Mouse (Mus musculus) adrenal gland, postnatal 14 days (tissue): ENCODE measurements around the gene 1700122O11Rik. TPM values are rescaled to one million over a fixed set of nuclear protein-coding genes. Genes with fewer than 3 reads are reported as not detected.
A peak's percentile ranks its signal among the peaks of the same experiment; 100 is the strongest.

Source experiments
- DNase-seq: peaks from one replicate; pipeline ENCODE4 v3.0.0; 2021; ENCODE audit warnings: mixed read lengths
- total RNA-seq: library from RNA; stranded (reverse); gene quantifications from 2 replicates; pipeline ENCODE4 v1.2.3, GENCODE M21; 2021

Gene 1700122O11Rik
- total RNA-seq, 1 experiment from 2014 or later = not detected

DNA sequence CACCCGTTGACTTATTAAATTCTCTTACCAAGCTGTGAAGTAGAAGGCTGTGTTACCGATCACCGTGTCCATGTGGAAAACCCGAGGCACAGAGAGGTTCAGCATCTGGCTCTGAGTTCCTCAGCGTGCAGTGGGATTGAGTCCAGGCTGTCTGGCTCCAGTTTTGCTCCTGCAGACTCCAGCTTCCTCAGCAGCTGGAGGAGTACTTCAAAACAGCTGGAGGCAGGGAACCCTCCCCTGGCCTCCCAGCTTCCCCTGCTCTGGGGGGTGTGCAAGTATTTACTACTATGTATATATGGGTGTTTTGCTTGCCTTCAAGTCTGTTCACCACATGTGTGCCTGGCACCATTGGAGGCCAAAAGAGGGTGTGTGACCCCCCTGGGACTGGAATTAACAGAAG lies 9.8 kb downstream of the 1700122O11Rik start:
- no peak for DNase-seq

DNA sequence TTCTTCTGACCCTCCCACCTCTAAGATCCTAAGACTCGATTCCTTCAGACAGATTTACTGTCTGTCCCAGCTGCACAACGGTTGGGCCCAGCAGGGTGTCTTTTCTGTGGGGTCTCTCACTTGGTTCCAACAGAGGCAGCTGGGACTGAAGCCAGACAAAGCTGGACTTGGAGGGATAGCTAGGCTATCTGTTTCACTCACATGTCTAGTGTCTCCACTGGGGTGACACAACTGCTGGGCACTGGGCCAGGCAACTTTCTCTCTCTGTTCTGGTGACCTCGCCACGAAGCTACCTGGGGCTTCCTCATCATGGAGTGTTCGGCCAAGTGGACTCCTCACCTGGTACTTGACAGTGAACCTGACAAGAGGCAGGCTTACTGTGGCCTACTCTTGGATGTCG lies 10.4 kb downstream of the 1700122O11Rik start:
- peak; percentile 55 for DNase-seq

DNA sequence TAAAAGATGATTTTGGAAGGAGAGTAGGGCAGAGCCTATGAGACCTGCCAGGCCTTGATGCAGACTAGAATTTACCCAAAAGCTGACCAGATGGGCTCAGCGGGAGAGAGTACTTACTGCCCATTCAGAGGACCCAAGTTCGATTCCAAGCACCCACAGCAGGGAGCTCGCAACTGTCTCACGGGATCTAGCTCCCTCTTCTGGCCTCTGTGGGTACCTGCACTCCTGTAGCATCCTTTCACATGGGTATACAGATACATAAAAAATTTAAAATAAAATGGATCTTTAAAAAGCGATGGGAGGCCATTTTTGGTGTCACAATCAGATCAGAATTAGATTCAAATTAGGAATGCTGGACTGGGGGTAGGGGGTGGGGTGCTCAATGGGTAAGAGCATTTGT lies 11.1 kb downstream of the 1700122O11Rik start:
- DNase-seq = no peak

DNA sequence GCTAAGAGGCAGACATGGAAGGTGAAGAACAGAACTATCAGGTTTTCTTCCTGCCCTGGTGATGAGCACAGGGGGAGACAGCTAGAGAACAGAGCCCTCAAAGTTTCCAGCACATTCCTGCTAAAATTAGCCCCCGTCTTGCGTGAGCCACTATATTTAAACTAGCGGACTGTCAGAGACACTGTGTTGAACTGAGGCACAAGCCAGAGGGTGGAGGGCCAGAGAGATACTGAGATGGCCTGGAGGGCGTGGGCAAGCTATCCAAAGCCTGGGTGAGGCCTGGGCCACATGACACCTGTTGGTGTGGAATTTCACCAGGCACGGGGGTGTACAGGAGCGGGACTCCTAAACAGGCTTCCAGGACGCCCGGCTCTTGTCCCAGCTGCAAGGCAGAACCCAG lies 14.0 kb downstream of the 1700122O11Rik start:
- no peak for DNase-seq

DNA sequence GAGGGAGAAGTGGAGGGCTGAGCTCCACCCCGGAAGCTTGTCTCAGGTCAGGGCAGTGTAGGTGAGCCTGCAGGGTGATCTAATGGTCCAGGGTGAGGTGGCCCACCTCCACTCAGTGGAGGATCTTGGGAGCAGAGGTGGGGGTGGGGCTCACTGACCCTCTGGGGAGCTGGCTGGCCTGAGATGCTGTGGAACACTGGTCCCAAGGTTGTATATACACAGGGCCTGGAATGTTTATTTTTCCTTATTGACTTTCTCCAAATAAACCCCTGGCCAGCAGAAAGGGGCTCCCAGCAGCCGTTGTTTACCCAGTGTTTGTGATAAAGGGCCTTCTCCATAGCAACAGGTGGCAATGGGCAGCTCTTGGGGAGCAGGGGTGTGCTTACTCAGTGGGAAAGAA lies 18.5 kb downstream of the 1700122O11Rik start:
- DNase-seq = no peak

DNA sequence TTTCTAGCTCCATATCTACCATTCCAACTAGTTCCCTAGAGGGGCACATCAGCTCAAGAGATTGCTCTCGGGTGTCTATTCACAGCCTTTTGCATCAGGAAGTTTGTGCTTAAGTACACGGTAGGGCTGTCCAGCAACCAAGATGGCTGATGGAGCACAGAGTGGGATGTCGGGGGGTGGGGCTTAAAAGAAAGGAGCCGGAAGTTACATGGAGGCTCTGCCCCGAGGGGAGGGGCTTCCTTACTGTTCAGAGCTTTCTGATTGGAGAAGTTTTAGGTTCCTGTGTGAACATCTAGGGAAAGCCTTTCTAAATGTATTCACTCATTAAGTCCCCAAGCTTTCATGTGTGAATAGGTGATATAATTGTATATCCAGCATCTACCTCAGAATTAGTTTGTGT lies 21.5 kb downstream of the 1700122O11Rik start:
- DNase-seq = no peak

DNA sequence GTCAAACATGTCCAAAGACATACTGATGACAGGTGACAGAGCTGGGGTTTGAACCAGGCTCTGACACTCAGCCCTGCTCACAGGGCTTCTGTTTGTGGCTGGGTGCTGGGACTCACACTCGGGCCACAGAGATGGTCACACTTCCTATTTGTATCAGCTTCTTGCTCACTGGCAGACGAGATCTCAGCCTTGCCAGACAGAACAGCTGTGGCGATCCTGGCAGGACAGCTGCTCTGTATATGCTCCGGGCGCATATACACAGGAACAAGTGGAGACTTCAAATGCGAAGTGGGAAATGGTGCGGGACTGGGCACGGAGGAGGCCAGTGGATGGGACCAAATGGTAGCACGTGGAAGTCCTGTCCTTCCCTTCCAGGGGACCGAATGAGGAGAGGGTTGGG lies 25.5 kb downstream of the 1700122O11Rik start:
- DNase-seq = no peak

DNA sequence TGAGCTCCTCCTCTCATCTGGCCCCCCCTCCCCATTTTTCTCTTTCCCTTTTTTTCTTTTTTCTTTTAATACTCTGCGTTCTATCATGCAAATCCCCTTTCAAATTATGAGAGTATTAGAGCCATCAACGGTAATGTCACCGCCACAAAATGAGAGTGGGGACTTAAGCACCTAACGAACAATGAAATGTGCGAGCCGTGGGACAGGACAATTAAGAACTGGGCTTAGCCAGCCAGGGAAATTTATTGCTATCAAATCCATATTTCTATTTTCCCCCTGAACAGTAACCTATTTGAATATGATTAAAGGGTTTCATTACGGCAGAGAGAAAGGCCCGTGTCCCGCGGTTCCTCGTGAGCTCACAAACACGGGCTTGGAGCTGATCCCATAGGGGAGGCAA lies 27.0 kb downstream of the 1700122O11Rik start:
- DNase-seq = no peak

DNA sequence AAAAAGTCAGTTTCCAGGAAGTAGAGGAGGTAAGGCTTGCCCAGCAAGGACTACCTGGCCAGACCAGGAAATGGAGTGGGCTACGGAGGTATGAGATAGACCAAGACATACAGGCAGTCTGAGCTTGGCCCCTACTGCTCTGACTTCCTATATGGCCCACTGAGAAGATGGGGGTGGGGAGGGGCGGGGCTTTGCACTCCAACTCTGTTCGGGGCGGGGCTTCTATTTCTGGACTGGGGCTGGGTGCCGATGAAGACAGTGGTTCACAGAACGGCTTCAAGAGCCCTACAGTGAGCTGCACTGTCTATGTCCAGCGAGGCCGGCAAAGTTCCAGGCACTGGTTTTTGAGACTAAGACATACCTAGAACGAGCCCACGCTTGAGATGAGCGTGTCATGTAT lies 27.8 kb downstream of the 1700122O11Rik start:
- DNase-seq = no peak

DNA sequence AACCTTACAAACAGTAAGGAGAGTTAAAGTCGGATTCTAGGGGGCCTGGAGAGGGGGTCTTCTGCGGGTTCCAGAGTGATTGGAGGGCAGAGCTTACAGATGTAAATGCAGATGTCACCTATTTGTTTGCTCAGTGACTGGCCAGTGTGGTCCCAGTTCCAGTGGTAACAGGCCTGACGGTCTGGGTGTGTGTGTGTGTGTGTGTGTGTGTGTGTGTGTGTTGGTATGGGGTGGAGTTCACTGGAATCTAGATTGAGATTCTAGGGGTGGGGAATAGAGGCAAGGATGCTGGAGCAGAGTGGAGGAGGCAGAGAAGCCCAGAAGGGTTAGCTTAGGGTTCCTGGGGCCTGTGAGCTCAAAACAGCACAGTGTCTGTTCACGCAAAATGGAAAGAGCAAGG lies 32.3 kb downstream of the 1700122O11Rik start:
- no peak for DNase-seq

DNA sequence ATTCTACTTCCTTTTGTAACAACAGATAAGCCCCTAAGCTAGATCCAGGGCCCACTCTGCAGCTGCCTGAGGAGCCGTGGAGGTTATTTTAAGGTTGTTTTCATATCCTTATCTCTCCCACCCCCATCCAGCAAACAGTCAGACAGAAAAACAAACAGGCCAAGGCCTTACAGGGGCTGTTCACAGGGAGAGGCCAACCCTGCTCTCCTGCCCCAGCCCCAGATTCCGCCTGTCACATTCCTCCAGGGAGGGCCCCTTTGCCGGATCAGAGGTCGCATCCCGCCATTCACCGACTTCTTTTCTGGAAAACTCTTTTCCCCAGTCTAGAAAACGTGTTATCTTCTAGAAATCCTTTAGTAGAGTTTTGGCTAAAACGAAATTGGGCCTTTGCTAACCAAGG lies 33.0 kb downstream of the 1700122O11Rik start:
- DNase-seq = no peak

DNA sequence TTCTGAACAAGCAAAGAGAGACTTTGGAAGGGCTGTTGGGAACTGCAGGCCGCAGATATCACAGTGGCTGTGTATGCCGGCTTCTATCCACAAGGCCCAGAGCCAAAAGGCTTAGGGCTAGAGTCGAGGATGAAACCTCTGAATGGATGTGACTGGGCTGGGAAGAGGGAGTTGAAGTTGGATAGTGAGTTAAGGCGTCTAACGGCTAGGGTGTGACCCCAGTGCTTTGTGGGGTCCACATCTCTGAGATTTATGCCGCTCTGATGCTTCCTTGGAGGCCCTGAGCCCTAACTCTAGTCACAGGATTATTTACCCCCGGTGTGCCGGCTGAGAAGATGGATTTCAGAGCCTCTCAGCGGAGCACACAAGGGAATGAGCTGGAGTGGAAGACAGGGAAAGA lies 33.5 kb downstream of the 1700122O11Rik start:
- DNase-seq = no peak

DNA sequence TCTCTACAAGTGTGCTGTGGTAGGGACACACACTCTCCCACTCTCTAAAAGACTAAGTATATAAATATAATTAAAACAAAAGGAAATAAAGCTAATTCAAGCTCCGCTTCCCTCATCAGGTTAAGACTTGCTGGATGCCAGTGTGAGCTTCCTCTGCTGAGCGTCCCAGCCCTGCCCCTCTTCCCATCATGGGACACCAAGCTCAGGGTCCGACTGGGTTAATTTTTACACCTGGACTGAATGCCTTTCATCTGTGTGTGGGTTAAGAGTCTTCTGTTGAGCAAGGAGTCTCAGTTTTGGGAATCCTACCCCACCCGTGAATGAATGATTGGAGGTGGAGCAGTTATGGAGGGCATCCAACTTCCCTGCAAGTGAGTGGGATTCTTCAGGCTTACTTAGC lies 35.6 kb downstream of the 1700122O11Rik start:
- no peak for DNase-seq

DNA sequence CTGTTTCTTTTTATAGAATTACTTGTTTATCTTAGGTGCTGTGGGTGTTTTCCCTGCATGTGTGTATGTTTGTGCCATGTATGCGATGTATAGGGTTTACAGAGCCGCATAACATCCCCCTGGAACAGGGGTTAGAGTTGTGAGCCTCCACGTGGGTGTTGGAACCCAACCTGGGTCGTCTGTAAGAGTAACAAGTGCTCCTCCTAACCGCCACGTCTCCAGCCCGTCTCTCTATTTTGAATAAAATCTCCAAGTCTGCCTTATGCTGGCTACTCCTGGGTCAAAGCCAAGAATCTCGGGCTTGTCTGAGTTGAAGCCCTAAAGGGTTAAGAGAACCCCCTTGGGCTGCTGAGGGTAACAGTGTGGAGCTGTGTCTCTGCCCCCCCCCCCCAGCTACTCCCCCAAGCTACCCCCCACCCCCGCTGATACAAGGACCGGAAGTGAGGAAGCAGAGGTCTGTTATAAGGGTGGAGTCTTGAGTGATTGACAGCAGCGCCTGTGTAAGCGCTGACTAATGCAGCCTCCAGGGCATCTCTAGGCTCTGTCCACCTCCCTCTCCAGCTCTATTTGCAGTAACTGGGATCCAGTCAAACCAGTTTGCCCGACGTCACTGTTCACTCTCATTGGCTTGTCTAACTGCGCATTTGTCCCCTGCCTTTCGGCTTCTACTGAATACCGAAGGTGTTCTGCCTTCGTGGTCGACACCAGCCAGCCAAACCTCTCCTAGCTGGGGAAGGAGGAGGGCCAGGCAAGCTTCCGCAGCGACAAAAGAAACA lies 36.3 kb downstream of the 1700122O11Rik start:
- peak; percentile 77 for DNase-seq

DNA sequence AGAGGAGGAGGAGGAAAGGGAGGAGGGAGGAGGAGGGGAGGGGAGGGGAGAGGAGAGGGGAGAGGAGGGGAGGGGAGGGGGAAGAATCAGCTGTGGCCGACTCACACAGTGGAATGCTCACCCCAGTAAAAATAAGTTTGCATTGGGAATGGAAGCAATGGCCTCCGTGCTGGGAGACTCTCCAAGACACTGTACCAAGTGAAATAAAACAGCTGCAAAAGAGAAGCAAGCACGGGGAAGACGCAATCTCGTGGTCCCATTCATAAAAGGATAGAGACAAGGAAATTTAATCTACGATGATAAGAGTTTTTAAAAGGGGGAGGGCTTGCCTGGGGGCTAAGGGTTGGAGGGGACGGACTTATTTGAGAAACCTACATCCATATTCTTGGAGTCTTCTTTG lies 36.9 kb downstream of the 1700122O11Rik start:
- no peak for DNase-seq

DNA sequence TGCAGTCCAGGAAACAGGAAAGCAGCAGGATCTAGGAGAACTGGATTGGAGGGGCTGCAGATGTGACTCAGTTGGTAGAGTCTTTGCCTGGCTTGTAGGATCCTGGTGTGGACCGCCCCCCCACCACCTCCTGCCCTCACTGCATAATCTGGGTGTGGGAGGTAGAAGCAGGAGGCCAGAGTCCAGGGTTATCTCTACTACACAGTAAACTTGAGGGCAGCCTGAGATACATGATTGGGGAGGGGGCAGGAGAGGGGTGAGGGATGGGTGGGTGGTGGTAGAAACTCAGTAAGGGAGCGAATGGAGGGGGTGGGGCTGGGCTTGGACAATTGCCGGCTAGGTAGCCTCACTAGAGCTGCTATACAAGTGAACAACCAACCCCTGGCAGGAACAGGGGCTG lies 38.3 kb downstream of the 1700122O11Rik start:
- no peak for DNase-seq

DNA sequence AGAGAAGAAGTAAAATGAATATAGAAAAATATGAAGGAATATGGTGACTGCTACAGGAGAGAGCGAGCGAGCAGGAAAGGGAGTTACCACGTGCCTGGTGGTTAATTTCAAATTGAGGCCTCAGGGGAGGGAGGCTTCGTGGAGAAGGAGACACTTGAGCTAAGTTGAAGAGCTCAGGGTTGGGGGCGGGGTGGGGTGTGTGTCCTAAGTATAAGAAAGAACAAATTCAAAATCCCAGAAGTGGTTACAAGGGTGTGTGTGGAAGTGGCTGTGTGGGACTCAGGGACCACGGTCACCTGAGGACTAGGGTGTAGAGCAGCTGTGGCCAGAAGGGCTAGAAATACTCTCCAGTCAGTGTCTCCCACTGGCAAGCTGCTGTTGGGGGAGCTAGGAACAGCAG lies 38.7 kb downstream of the 1700122O11Rik start:
- no peak for DNase-seq

DNA sequence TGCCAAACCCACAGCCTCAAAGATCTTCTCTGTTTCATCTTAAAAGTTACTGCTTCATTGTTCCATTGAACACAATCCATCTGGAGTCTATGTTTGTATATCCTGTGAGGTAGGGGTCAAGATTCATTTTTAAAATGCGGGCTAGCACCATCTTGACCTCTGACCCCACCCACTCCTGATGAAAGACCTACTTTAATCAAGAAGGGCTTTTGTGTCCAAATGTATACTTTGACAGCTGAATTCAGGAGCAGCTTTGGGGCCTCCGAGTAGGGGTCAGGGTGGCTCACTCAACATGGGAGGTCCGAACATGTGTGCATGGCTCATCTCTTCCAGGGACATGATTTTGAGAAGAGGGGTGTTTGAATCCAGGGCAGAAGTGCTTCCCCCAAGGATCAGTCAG lies 40.3 kb downstream of the 1700122O11Rik start:
- no peak for DNase-seq

DNA sequence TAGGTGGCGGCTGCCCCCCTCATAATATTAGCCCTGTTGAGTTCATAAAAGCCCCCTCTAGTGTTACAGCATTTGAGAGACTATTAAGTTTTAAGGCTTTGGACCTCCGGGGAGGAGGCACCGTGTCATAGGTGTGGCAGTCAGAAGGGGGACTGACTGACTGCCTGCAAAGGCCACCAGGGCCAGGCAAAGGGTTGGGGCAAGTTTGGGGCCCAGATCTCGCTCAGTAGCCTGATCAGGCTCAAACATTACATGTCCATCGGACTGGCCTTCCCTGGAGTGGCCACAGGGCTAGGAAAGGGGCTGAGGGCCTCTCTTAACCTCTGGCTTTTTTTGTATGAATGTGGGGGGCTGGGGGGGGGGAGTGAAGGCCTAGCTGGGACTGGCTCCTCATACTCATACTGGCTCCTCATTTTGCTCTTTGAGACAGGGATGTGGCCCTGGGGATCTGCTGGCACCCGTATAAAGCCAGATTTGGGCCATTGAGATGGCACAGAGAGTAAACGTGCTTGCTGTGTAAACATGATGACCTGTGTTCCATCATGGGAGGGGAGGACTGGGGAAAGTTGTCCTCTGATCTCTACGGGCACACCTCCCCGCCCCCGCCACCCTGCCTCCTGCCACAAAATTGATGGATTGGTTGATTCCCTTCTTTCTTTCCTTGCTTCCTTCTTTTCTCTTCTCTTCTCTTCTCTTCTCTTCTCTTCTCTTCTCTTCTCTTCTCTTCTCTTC lies 47.5 kb downstream of the 1700122O11Rik start:
- DNase-seq = no peak

DNA sequence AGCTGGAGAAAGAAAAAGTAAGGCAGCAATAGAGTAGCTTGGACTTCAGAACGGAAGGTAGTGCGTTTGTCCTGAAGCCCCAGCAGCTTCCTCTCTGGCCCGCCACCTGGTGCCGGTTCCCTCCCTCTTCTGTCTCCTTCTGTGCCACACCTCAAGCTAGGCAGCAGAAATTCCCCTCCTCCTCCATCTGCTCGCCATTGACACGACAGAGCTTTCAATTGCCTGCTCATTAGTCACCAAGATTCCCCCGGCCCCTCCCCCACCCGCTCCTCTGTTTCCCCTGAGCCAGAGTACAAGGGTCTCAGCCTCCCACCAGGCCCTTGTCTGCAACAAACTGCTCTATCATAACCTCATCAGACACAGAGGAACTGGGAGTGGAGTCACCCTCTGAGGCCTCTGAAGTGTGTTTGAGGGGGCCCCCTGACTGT lies 48.1 kb downstream of the 1700122O11Rik start:
- no peak for DNase-seq

DNA sequence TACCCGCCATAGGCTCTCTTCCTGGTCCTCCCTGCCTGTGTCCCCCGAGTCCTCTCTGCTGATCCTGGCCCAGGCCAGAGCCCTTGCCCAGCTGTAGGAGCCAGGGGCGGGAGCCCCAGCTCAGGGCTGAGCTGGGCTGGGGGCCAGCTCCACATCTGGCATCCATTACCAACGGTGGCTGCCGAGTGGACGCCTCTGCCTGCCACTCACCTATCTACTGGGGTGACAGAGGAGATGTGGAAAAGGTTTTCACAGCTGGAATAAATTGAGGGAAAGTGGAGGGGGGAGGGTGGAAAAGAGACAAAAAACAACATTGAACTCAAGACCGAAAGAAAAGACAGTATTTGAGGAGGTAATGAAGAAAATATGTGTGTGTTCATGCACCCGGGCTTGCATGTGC lies 49.3 kb downstream of the 1700122O11Rik start:
- no peak for DNase-seq

DNA sequence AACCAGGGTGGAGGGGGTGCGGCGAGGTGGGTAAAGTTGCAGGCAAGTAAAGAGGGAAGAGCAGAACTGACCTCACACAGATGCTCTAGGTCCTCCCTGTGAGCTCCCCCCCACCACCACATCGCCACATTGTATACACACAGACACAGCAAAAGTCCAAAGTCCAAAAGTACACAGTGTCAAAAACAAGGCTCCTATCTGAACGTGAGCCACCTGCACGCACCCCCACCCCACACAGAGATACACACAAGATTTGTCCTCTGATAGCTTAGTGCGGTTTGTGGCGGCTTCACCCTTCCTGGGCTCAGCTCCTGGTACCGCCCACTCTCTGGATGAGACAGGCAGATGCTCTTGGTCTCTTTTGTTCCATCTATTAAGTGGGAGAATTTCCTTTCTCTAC lies 50.0 kb downstream of the 1700122O11Rik start:
- DNase-seq = no peak
